Mouse (Mus musculus) forebrain, embryonic 11.5 days (tissue): ENCODE results near the gene Ubn2. TPM values are rescaled to one million over a fixed set of nuclear protein-coding genes. Genes with fewer than 3 reads are reported as not detected.

Experiments used
- microRNA-seq: library from miRNA; unstranded; fragments of <30 nt; microRNA quantifications from one replicate; pipeline ENCODE4, GENCODE M21; 2016; ENCODE audit not compliant: insufficient number of aligned reads
- polyA plus RNA-seq: library from polyadenylated mRNA; unstranded; fragments of >200 nt; fragmentation: Nextera tagmentation; extraction: Ambion mirVana; gene quantifications from 2 replicates; pipeline ENCODE4 v1.2.1, GENCODE M21; 2014

The Ubn2 gene
- polyA plus RNA-seq, 1 experiment from 2014 or later = 27.1 TPM

Small RNA genes lying within 50 kb of the gene (microRNA-seq; reads per million reads assigned to microRNA genes)
- gene Mir7670 = not detected

Other genes starting within 250 kb of the Ubn2 start
- 13.4 and 15.0 TPM in 2 replicates for gene D630045J12Rik, start 179.9 kb upstream of the Ubn2 start, polyA plus RNA-seq
- 15.8 and 16.4 TPM in 2 replicates for gene Zc3hav1l, start 134.7 kb upstream of the Ubn2 start, polyA plus RNA-seq
- gene Zc3hav1, start 79.3 kb upstream of the Ubn2 start, polyA plus RNA-seq = 1.5 and 1.7 TPM in 2 replicates
- 13.5 and 16.5 TPM in 2 replicates for gene Ttc26, start 52.5 kb upstream of the Ubn2 start, polyA plus RNA-seq
- 107 and 110 TPM in 2 replicates for gene Fmc1, start 99.6 kb downstream of the Ubn2 start, polyA plus RNA-seq
- gene Luc7l2, start 117.4 kb downstream of the Ubn2 start, polyA plus RNA-seq = 47.5 and 48.5 TPM in 2 replicates
- 0.15 TPM in 1 of 2 replicates, not detected in the other for gene Klrg2, start 203.3 kb downstream of the Ubn2 start, polyA plus RNA-seq
- gene Clec2l, start 229.1 kb downstream of the Ubn2 start, polyA plus RNA-seq = 0.95 and 1.9 TPM in 2 replicates